Comparison of ENCODE assay signal across 11 mouse cellular contexts in the genomic region with DNA sequence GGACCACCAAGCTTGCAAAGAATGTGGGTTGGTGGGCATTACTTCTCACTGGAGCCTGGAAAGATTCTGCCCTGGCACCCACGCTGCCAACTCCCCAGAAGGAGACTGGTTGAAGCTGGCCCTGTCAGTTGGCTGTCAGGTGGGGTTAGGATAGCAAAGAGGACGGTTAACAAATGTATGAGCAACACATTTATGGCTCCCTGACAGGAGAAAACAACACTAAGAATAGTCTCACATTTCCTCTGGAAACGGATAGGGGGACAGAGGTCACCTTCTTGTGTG.
DNase-seq lines count a peak whose midpoint lies in the region; ATAC-seq and TF ChIP-seq lines count a peak whose summit lies in the region.
"Had no signal": no experiment of that assay in that cellular context is flagged by ENCODE, and none has a peak within 500 bp of the region (broad histone marks: within the 10 kb centered on the region; RNA-seq: fewer than 3 reads in every experiment).

No protein-coding gene starts in this region.

- H3K9ac ChIP-seq in forebrain, postnatal 0 days, result no peak overlapping the region
- H3K9ac ChIP-seq in forebrain, embryonic 13.5 days, result no peak overlapping the region
- no peak overlapping the region for H3K9ac ChIP-seq in hindbrain, embryonic 11.5 days (ENCODE audit: low read depth, low read length)
- no peak overlapping the region for H3K9ac ChIP-seq in hindbrain, embryonic 13.5 days
- H3K9ac ChIP-seq in lung, embryonic 15.5 days, result no peak overlapping the region
- H3K9ac ChIP-seq: limb, embryonic 13.5 days; liver, embryonic 13.5 days had no signal

- POLR2A ChIA-PET in Patski (lab: Charles Lee), result no interaction called here

- H3K27ac ChIP-seq in forebrain, postnatal 0 days (ENCODE audit: low read depth, low read length), result no peak overlapping the region
- H3K27ac ChIP-seq in forebrain, embryonic 13.5 days, result no peak overlapping the region
- H3K27ac ChIP-seq in hindbrain, embryonic 11.5 days (ENCODE audit: low read depth, low read length), result no peak overlapping the region
- no peak overlapping the region for H3K27ac ChIP-seq in hindbrain, embryonic 13.5 days
- no peak overlapping the region for H3K27ac ChIP-seq in lung, embryonic 15.5 days
- H3K27ac ChIP-seq: kidney, postnatal 0 days; limb, embryonic 13.5 days; liver, embryonic 13.5 days had no signal

- H3K4me3 ChIP-seq in forebrain, postnatal 0 days (ENCODE audit: low read depth, low read length), result no peak overlapping the region
- no peak overlapping the region for H3K4me3 ChIP-seq in forebrain, embryonic 13.5 days
- H3K4me3 ChIP-seq in hindbrain, embryonic 11.5 days (ENCODE audit: low read depth, low read length), result no peak overlapping the region
- no peak overlapping the region for H3K4me3 ChIP-seq in hindbrain, embryonic 13.5 days
- H3K4me3 ChIP-seq in lung, embryonic 15.5 days, result no peak overlapping the region
- H3K4me3 ChIP-seq: limb, embryonic 13.5 days; liver, embryonic 13.5 days had no signal

- in situ Hi-C loops in Patski (cut with MboI; ENCODE audit: low pct_unique_long_range_greater_than_20kb), result no loop called here

- no peak for TF ChIP-seq CTCF in forebrain, postnatal 0 days (IDR thresholded peaks at IDR 0.05; ENCODE audit: low read depth)
- peak; percentile 20 for TF ChIP-seq CTCF in Patski (IDR thresholded peaks at IDR 0.05)

- no peak for DNase-seq in forebrain, postnatal 0 days
- no peak for DNase-seq in hindbrain, embryonic 11.5 days (ENCODE audit: low spot score)
- DNase-seq in lung, postnatal 25 days (ENCODE audit: low spot score), result no peak
- DNase-seq in Patski (ENCODE audit: low read depth, low spot score), result no peak

- no peaks in the 10 kb centered on the region for H3K27me3 ChIP-seq in forebrain, postnatal 0 days (ENCODE audit: insufficient read depth, low read length)
- H3K27me3 ChIP-seq in forebrain, embryonic 13.5 days, result peaks cover 6% of the 10 kb centered on the region
- H3K27me3 ChIP-seq in hindbrain, embryonic 11.5 days (ENCODE audit: control insufficient read depth, insufficient read depth, low read length), result no peaks in the 10 kb centered on the region
- H3K27me3 ChIP-seq in hindbrain, embryonic 13.5 days, result peaks cover 10% of the 10 kb centered on the region
- H3K27me3 ChIP-seq in lung, embryonic 15.5 days, result no peaks in the 10 kb centered on the region; the same call in 1 of the 2 replicates
- H3K27me3 ChIP-seq in Patski, result no peaks in the 10 kb centered on the region
- H3K27me3 ChIP-seq: limb, embryonic 13.5 days had no signal

- CTCF ChIA-PET in Patski (lab: Charles Lee), result interaction anchor here (0.7 to 2.9 kb wide), 14 partner anchors 9 to 483 kb away, joined by 3 to 14 read pairs (median 4); a partner anchor contains a TSS

- 23% methylated on average over 3 of the region's 3 CpGs for WGBS in forebrain, postnatal 0 days
- WGBS in forebrain, embryonic 13.5 days, result 30% methylated on average over 3 of the region's 3 CpGs
- 34% methylated on average over 3 of the region's 3 CpGs for WGBS in hindbrain, embryonic 11.5 days
- 30% methylated on average over 3 of the region's 3 CpGs for WGBS in hindbrain, embryonic 13.5 days
- WGBS in lung, embryonic 15.5 days, result 30% methylated on average over 3 of the region's 3 CpGs

- 0 out of 2 replicates have a peak, but pooled peaks have one; percentile 14 for ATAC-seq in forebrain, postnatal 0 days
- ATAC-seq in forebrain, embryonic 13.5 days, result no peak; the same call in 1 of the 2 replicates
- peak; percentile 56; the same call in 1 of the 2 replicates for ATAC-seq in hindbrain, embryonic 11.5 days (ENCODE audit: low FRiP score)
- no peak for ATAC-seq in hindbrain, embryonic 13.5 days (ENCODE audit: low FRiP score)
- 0 out of 2 replicates have a peak, but pooled peaks have one; percentile 23 for ATAC-seq in lung, embryonic 15.5 days (ENCODE audit: borderline replicate concordance, extremely low read depth, low FRiP score, low TSS enrichment)
- ATAC-seq in Patski, result no peak

- H3K36me3 ChIP-seq in forebrain, postnatal 0 days (ENCODE audit: insufficient read depth), result no peaks in the 10 kb centered on the region
- no peaks in the 10 kb centered on the region for H3K36me3 ChIP-seq in forebrain, embryonic 13.5 days (ENCODE audit: poor library complexity, severe bottlenecking)
- H3K36me3 ChIP-seq in hindbrain, embryonic 11.5 days (ENCODE audit: control insufficient read depth, insufficient read depth, low read length), result no peaks in the 10 kb centered on the region
- H3K36me3 ChIP-seq in hindbrain, embryonic 13.5 days, result no peaks in the 10 kb centered on the region
- no peaks in the 10 kb centered on the region for H3K36me3 ChIP-seq in lung, embryonic 15.5 days
- H3K36me3 ChIP-seq: limb, embryonic 13.5 days; liver, embryonic 13.5 days had no signal

- no peaks in the 10 kb centered on the region for H3K4me1 ChIP-seq in forebrain, postnatal 0 days (ENCODE audit: insufficient read depth)
- H3K4me1 ChIP-seq in forebrain, embryonic 13.5 days, result no peaks in the 10 kb centered on the region
- H3K4me1 ChIP-seq in hindbrain, embryonic 11.5 days (replicated peaks; ENCODE audit: control insufficient read depth, insufficient read depth, low read length), result no peaks in the 10 kb centered on the region
- no peaks in the 10 kb centered on the region; the same call in 1 of the 2 replicates for H3K4me1 ChIP-seq in hindbrain, embryonic 13.5 days (replicated peaks)
- H3K4me1 ChIP-seq in lung, embryonic 15.5 days, result 0 out of 2 replicates have a peak, but pooled peaks cover 8% of the 10 kb centered on the region
- H3K4me1 ChIP-seq: limb, embryonic 13.5 days; liver, embryonic 13.5 days had no signal

- H3K9me3 ChIP-seq in forebrain, postnatal 0 days (ENCODE audit: low read length), result no peaks in the 10 kb centered on the region
- H3K9me3 ChIP-seq in forebrain, embryonic 13.5 days (replicated peaks), result no peaks in the 10 kb centered on the region
- H3K9me3 ChIP-seq in hindbrain, embryonic 11.5 days (ENCODE audit: control insufficient read depth, low read length), result no peaks in the 10 kb centered on the region
- H3K9me3 ChIP-seq in hindbrain, embryonic 13.5 days, result no peaks in the 10 kb centered on the region
- no peaks in the 10 kb centered on the region for H3K9me3 ChIP-seq in lung, embryonic 15.5 days
- H3K9me3 ChIP-seq: limb, embryonic 13.5 days; liver, embryonic 13.5 days had no signal

- H3K4me2 ChIP-seq in forebrain, postnatal 0 days (ENCODE audit: low read depth), result no peak overlapping the region
- no peak overlapping the region for H3K4me2 ChIP-seq in forebrain, embryonic 13.5 days
- no peak overlapping the region for H3K4me2 ChIP-seq in hindbrain, embryonic 11.5 days (replicated peaks; ENCODE audit: low read depth, low read length)
- H3K4me2 ChIP-seq in hindbrain, embryonic 13.5 days, result no peak overlapping the region
- H3K4me2 ChIP-seq in lung, embryonic 15.5 days, result no peak overlapping the region
- H3K4me2 ChIP-seq: heart, embryonic 11.5 days; limb, embryonic 13.5 days; liver, embryonic 13.5 days had no signal

Comparison
In these comparisons a context has a peak if more than half of its experiments do, and no peak if none do; other contexts are left out.
1. ATAC-seq: peak in forebrain, postnatal 0 days (single experiment), hindbrain, embryonic 11.5 days (single experiment) and lung, embryonic 15.5 days (single experiment); none in forebrain, embryonic 13.5 days (single experiment), hindbrain, embryonic 13.5 days (single experiment) and Patski (single experiment).